Mouse (Mus musculus) adrenal gland, postnatal 10 days (tissue): ENCODE data around the gene Ercc6. TPM values are rescaled to one million over a fixed set of nuclear protein-coding genes. Genes with fewer than 3 reads are reported as not detected.

Experiments used
- DNase-seq: peaks from one replicate; pipeline ENCODE4 v3.0.0; 2021; ENCODE audit warnings: mixed read lengths
- total RNA-seq, 2 experiments: library from RNA; stranded (reverse); gene quantifications; 2 replicates each; pipeline ENCODE4 v1.2.3; 2021

Ercc6 gene
- total RNA-seq, 2 experiments from 2014 or later = 8.1 to 11.8 TPM

- no peak for DNase-seq
Measured at GRCm38 (mm10) chr14:32578420-32578819, 65.1 kb downstream of the Ercc6 start.

- DNase-seq = peak; percentile 35
Measured at GRCm38 (mm10) chr14:32583696-32584095, 70.4 kb downstream of the Ercc6 start.

- DNase-seq = peak; percentile 85
Measured at GRCm38 (mm10) chr14:32587013-32587784, 73.9 kb downstream of the Ercc6 start.

- DNase-seq = no peak
Measured at GRCm38 (mm10) chr14:32590377-32590776, 77.1 kb downstream of the Ercc6 start.

GRCm38 (mm10) chr14:32597232-32598231 lies 84.2 kb downstream of the Ercc6 start:
- peak; percentile 89 for DNase-seq

GRCm38 (mm10) chr14:32598437-32599219 lies 85.3 kb downstream of the Ercc6 start:
- no peak for DNase-seq

GRCm38 (mm10) chr14:32599290-32600041 lies 86.1 kb downstream of the Ercc6 start, which contains the start of gene Prrxl1:
TSS of gene Prrxl1 (plus strand) at chr14:32599407.
- peak; percentile 52 for DNase-seq

GRCm38 (mm10) chr14:32600110-32600509 lies 86.8 kb downstream of the Ercc6 start:
- no peak for DNase-seq

- DNase-seq = no peak
Measured at GRCm38 (mm10) chr14:32605508-32605907, 92.2 kb downstream of the Ercc6 start.

- DNase-seq = no peak
Measured at GRCm38 (mm10) chr14:32606316-32606715, 93.0 kb downstream of the Ercc6 start.

- peak; percentile 80 for DNase-seq
Measured at GRCm38 (mm10) chr14:32609392-32609791, 96.1 kb downstream of the Ercc6 start.

GRCm38 (mm10) chr14:32617253-32617652 lies 103.9 kb downstream of the Ercc6 start:
- DNase-seq = no peak

GRCm38 (mm10) chr14:32624245-32624644 lies 110.9 kb downstream of the Ercc6 start:
- no peak for DNase-seq

- no peak for DNase-seq
Measured at GRCm38 (mm10) chr14:32624811-32625210, 111.5 kb downstream of the Ercc6 start.

GRCm38 (mm10) chr14:32627271-32627670 lies 114.0 kb downstream of the Ercc6 start:
- DNase-seq = no peak

- DNase-seq = no peak
Measured at GRCm38 (mm10) chr14:32628584-32628983, 115.3 kb downstream of the Ercc6 start.

Other genes starting within 250 kb of the Ercc6 start
- 1 to 10 TPM; 6.2 to 8.1 TPM for gene Ogdhl, start 191.5 kb upstream of the Ercc6 start, total RNA-seq
- gene 1700024G13Rik, start 125.1 kb upstream of the Ercc6 start, total RNA-seq = not detected
- under 1 TPM; 0.09 to 0.36 TPM for gene Slc18a3, start 48.7 kb upstream of the Ercc6 start, total RNA-seq
- gene Chat, start 47.5 kb upstream of the Ercc6 start, total RNA-seq = not detected
- under 1 TPM; 0.57 to 0.73 TPM for gene Prrxl1, start 85.9 kb downstream of the Ercc6 start, total RNA-seq
- 10 to 100 TPM in 1 of 2 experiments, 1 to 10 TPM in 1; 5.6 to 19.6 TPM for gene 3425401B19Rik, start 171.8 kb downstream of the Ercc6 start, total RNA-seq